Mouse (Mus musculus) liver, postnatal 0 days (tissue): Measurements from ENCODE around the gene Etv3. TPM values are rescaled to one million over a fixed set of nuclear protein-coding genes. Genes with fewer than 3 reads are reported as not detected.

Experiments
- ATAC-seq: fragments of 200-750 bp; cut with Nextera tagmentation; 2 replicates; pipeline ENCODE4 v1.8.0; 2017; ENCODE audit warnings: mild to moderate bottlenecking, moderate library complexity
- DNase-seq: peaks from one replicate; pipeline ENCODE4 v3.0.0-alpha.2; 2016
- H3K27ac ChIP-seq: fragments of 300-500 bp; sonication (generic); 2 replicates; pipeline ENCODE4 v1.5.1; 2014; ENCODE audit warnings: antibody characterized with exemption, moderate library complexity, mild to moderate bottlenecking, low read depth
- H3K27me3 ChIP-seq: fragments of 300-500 bp; sonication (generic); 2 replicates; pipeline ENCODE4 v1.6.1; 2014; ENCODE audit warnings: low read length, control low read depth, mixed read lengths; ENCODE audit not compliant: insufficient read depth
- H3K36me3 ChIP-seq: fragments of 300-500 bp; sonication (generic); replicated peaks from 2 replicates; pipeline ENCODE4 v1.6.1; 2014; ENCODE audit warnings: mild to moderate bottlenecking, control low read depth, low read length, moderate library complexity, mixed read lengths; ENCODE audit not compliant: insufficient read depth
- H3K4me1 ChIP-seq: fragments of 300-500 bp; sonication (generic); 2 replicates; pipeline ENCODE4 v1.6.1; 2014; ENCODE audit warnings: antibody characterized with exemption, mild to moderate bottlenecking, control low read depth; ENCODE audit not compliant: insufficient read depth
- H3K4me2 ChIP-seq: fragments of 300-500 bp; sonication (generic); 2 replicates; pipeline ENCODE4 v1.6.1; 2014; ENCODE audit warnings: low read depth, mild to moderate bottlenecking, low read length, moderate library complexity, mixed read lengths
- H3K4me3 ChIP-seq: fragments of 300-500 bp; sonication (generic); 2 replicates; pipeline ENCODE4 v1.5.1; 2014; ENCODE audit warnings: low read depth, low read length
- H3K9ac ChIP-seq: fragments of 300-500 bp; sonication (generic); replicated peaks from 2 replicates; pipeline ENCODE4 v1.6.1; 2014; ENCODE audit warnings: mild to moderate bottlenecking, moderate library complexity
- H3K9me3 ChIP-seq: fragments of 300-500 bp; sonication (generic); 2 replicates; pipeline ENCODE4 v1.6.1; 2016; ENCODE audit warnings: mild to moderate bottlenecking, control low read depth, low read length, mixed read lengths
- CTCF ChIP-seq: sonication (generic); IDR thresholded peaks from 2 replicates; pipeline ENCODE4 v1.5.1; 2016; ENCODE audit warnings: antibody characterized with exemption, low read depth
- EP300 ChIP-seq: IDR thresholded peaks from 2 replicates; pipeline ENCODE4 v1.6.1; 2016; ENCODE audit warnings: antibody characterized with exemption, low read depth, mild to moderate bottlenecking
- whole genome bisulfite sequencing: fragments of 180-500 bp; shearing (Covaris S2); extraction: QIAGEN DNeasy Blood & Tissue Kit; methylation state at CpG from one replicate; pipeline ENCODE4 v1.1.7; 2014; ENCODE audit not compliant: insufficient replicate concordance; 5-methylcytosine and 5-hydroxymethylcytosine counted together
- polyA plus RNA-seq: library from polyadenylated mRNA; unstranded; fragments of >200 nt; fragmentation: Nextera tagmentation; extraction: Ambion mirVana; gene quantifications from 2 replicates; pipeline ENCODE4 v1.2.1, GENCODE M21; 2015

The Etv3 gene
- polyA plus RNA-seq, 1 experiment from 2014 or later, result 3.9 TPM

- 74% methylated on average over 10 of the region's 10 CpGs for WGBS
- no peaks in the 10 kb centered on the region for H3K27me3 ChIP-seq
Measured at GRCm38 (mm10) chr3:87538034-87538433, 12.8 kb downstream of the Etv3 start.

GRCm38 (mm10) chr3:87540028-87540675, 14.9 kb downstream of the Etv3 start:
- TF ChIP-seq EP300, result no peak
- TF ChIP-seq CTCF, result no peak
- Histone ChIP-seq H3K4me1 (peaks cover 35% of the 10 kb centered on the region), H3K27me3 (no peaks in the 10 kb centered on the region), H3K4me2 (no peak overlapping the region), H3K27ac (peak overlapping the region; percentile 78), H3K9me3 (no peaks in the 10 kb centered on the region), H3K9ac (no peak overlapping the region), H3K36me3 (peaks cover 20% of the 10 kb centered on the region), H3K4me3 (no peak overlapping the region)
- WGBS, result 68% methylated on average over 11 of the region's 11 CpGs
- DNase-seq (peak; percentile 39), ATAC-seq (peak; percentile 87)

More at GRCm38 (mm10) chr3:87538034-87538433, 12.8 kb downstream of the Etv3 start:
- DNase-seq (no peak), ATAC-seq (no peak)
- peaks cover 30% of the 10 kb centered on the region for H3K4me1 ChIP-seq
- no peak overlapping the region for H3K4me2 ChIP-seq
- no peaks in the 10 kb centered on the region for H3K9me3 ChIP-seq
- TF ChIP-seq EP300 (no peak), CTCF (no peak)
- peaks cover 26% of the 10 kb centered on the region for H3K36me3 ChIP-seq
- H3K9ac ChIP-seq, result no peak overlapping the region
- H3K27ac ChIP-seq, result no peak overlapping the region
- H3K4me3 ChIP-seq, result no peak overlapping the region

- Histone ChIP-seq H3K36me3 (peaks cover 15% of the 10 kb centered on the region), H3K27me3 (no peaks in the 10 kb centered on the region), H3K27ac (peak overlapping the region; percentile 78), H3K4me1 (peaks cover 35% of the 10 kb centered on the region), H3K9me3 (no peaks in the 10 kb centered on the region), H3K9ac (no peak overlapping the region; the same call in 1 of the 2 replicates), H3K4me3 (no peak overlapping the region), H3K4me2 (no peak overlapping the region; the same call in 1 of the 2 replicates)
- TF ChIP-seq EP300, result no peak
- TF ChIP-seq CTCF, result no peak
- DNase-seq (no peak), ATAC-seq (peak; percentile 62)
- 62% methylated on average over 8 of the region's 8 CpGs for WGBS
Measured at GRCm38 (mm10) chr3:87540714-87541113, 15.5 kb downstream of the Etv3 start.

GRCm38 (mm10) chr3:87542481-87543215, 17.4 kb downstream of the Etv3 start:
- H3K4me2 ChIP-seq, result no peak overlapping the region
- no peak for TF ChIP-seq EP300
- no peak for TF ChIP-seq CTCF
- no peaks in the 10 kb centered on the region for H3K27me3 ChIP-seq
- H3K36me3 ChIP-seq, result 0 out of 2 replicates have a peak, but pooled peaks cover 7% of the 10 kb centered on the region
- no peak overlapping the region for H3K4me3 ChIP-seq
- H3K27ac ChIP-seq, result no peak overlapping the region
- H3K9ac ChIP-seq, result no peak overlapping the region
- no peaks in the 10 kb centered on the region for H3K9me3 ChIP-seq
- DNase-seq (no peak), ATAC-seq (no peak)
- peaks cover 35% of the 10 kb centered on the region for H3K4me1 ChIP-seq
- WGBS, result 71% methylated on average over 7 of the region's 7 CpGs

- no peak for TF ChIP-seq CTCF
- no peak for TF ChIP-seq EP300
- no peak overlapping the region for H3K4me3 ChIP-seq
- H3K9ac ChIP-seq, result no peak overlapping the region
- H3K9me3 ChIP-seq, result no peaks in the 10 kb centered on the region
- ATAC-seq (no peak), DNase-seq (no peak)
- peaks cover 6% of the 10 kb centered on the region; the same call in 1 of the 2 replicates for H3K27me3 ChIP-seq
- H3K36me3 ChIP-seq, result no peaks in the 10 kb centered on the region
- no peak overlapping the region for H3K27ac ChIP-seq
- H3K4me2 ChIP-seq, result no peak overlapping the region
- H3K4me1 ChIP-seq, result peaks cover 26% of the 10 kb centered on the region
- WGBS, result 74% methylated on average over 3 of the region's 3 CpGs
Measured at GRCm38 (mm10) chr3:87545554-87545953, 20.3 kb downstream of the Etv3 start.

- Histone ChIP-seq H3K9me3 (no peaks in the 10 kb centered on the region), H3K4me1 (peaks cover 19% of the 10 kb centered on the region), H3K27ac (no peak overlapping the region), H3K4me2 (no peak overlapping the region), H3K4me3 (no peak overlapping the region), H3K36me3 (no peaks in the 10 kb centered on the region), H3K27me3 (peaks cover 9% of the 10 kb centered on the region; the same call in 1 of the 2 replicates), H3K9ac (no peak overlapping the region)
- ATAC-seq (no peak), DNase-seq (no peak)
- 71% methylated on average over 10 of the region's 10 CpGs for WGBS
- TF ChIP-seq CTCF (no peak), EP300 (no peak)
Measured at GRCm38 (mm10) chr3:87546291-87546721, 21.1 kb downstream of the Etv3 start.
